Mouse (Mus musculus) lung, embryonic 16.5 days (tissue): Measurements from ENCODE around the gene Stx8. TPM values are rescaled to one million over a fixed set of nuclear protein-coding genes. Genes with fewer than 3 reads are reported as not detected.

Experiments used
- ATAC-seq: fragments of 200-750 bp; cut with Nextera tagmentation; 2 replicates; pipeline ENCODE4 v1.8.0; 2017; ENCODE audit warnings: low read depth, mild to moderate bottlenecking, moderate library complexity
- H3K27ac ChIP-seq: fragments of 300-500 bp; sonication (generic); 2 replicates; pipeline ENCODE4 v1.5.1; 2014; ENCODE audit warnings: mild to moderate bottlenecking, control low read depth, low read length
- H3K27me3 ChIP-seq: fragments of 300-500 bp; sonication (generic); 2 replicates; pipeline ENCODE4 v1.6.1; 2014; ENCODE audit warnings: low read depth, low read length, mixed read lengths; ENCODE audit not compliant: control insufficient read depth, insufficient read depth
- H3K36me3 ChIP-seq: fragments of 300-500 bp; sonication (generic); 2 replicates; pipeline ENCODE4 v1.6.1; 2014; ENCODE audit warnings: low read length; ENCODE audit not compliant: control insufficient read depth, insufficient read depth
- H3K4me1 ChIP-seq: fragments of 300-500 bp; sonication (generic); replicated peaks from 2 replicates; pipeline ENCODE4 v1.6.1; 2014; ENCODE audit warnings: low read length, mixed read lengths; ENCODE audit not compliant: control insufficient read depth, insufficient read depth
- H3K4me2 ChIP-seq: fragments of 300-500 bp; sonication (generic); 2 replicates; pipeline ENCODE4 v1.6.1; 2014; ENCODE audit warnings: low read depth, low read length, control low read depth
- H3K4me3 ChIP-seq: fragments of 300-500 bp; sonication (generic); 2 replicates; pipeline ENCODE4 v1.5.1; 2014; ENCODE audit warnings: mild to moderate bottlenecking, low read length, control low read depth
- H3K9ac ChIP-seq: fragments of 300-500 bp; sonication (generic); 2 replicates; pipeline ENCODE4 v1.6.1; 2014; ENCODE audit warnings: low read length, control low read depth
- H3K9me3 ChIP-seq: fragments of 300-500 bp; sonication (generic); 2 replicates; pipeline ENCODE4 v1.6.1; 2016; ENCODE audit warnings: low read length; ENCODE audit not compliant: control insufficient read depth
- WGBS: fragments of 180-500 bp; shearing (Covaris S2); extraction: QIAGEN DNeasy Blood & Tissue Kit; methylation state at CpG from one replicate; pipeline ENCODE4 v1.1.7; 2014; 5-methylcytosine and 5-hydroxymethylcytosine counted together
- polyA plus RNA-seq: library from polyadenylated mRNA; unstranded; fragments of >200 nt; fragmentation: Nextera tagmentation; extraction: Ambion mirVana; gene quantifications from 2 replicates; pipeline ENCODE4 v1.2.1, GENCODE M21; 2015

The Stx8 gene
- polyA plus RNA-seq, 1 experiment from 2014 or later: 64.7 TPM

GRCm38 (mm10) chr11:68026590-68026989, 60.6 kb downstream of the Stx8 start:
- no peak overlapping the region for H3K27ac ChIP-seq
- H3K27me3 ChIP-seq: no peaks in the 10 kb centered on the region
- no peak overlapping the region for H3K9ac ChIP-seq
- WGBS: 83% methylated on average over 5 of the region's 5 CpGs
- H3K4me2 ChIP-seq: no peak overlapping the region
- no peak for ATAC-seq
- peaks cover 18% of the 10 kb centered on the region for H3K4me1 ChIP-seq
- H3K4me3 ChIP-seq: no peak overlapping the region
- no peaks in the 10 kb centered on the region for H3K36me3 ChIP-seq
- no peaks in the 10 kb centered on the region for H3K9me3 ChIP-seq

DNA sequence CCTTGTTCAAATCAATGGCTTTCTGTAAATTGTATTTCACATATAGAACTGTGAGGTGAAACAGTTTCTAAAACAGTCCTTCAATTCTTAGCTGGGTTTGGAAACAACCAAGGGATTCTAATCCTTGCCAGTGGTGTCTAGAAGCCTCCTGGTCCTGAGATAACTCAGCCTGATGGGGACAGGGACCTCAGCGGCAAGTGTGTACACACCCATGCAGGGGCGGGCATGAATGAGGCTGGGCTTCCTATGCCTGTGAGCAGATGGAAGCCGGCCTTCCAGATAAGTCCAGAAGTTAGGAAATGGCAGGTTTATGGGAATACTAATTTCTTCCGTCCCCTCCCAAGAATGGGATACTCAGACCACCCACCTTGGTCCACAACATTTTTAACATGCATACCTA, 63.1 kb downstream of the Stx8 start:
- no peak for ATAC-seq
- Histone ChIP-seq H3K9ac (no peak overlapping the region), H3K4me3 (no peak overlapping the region), H3K4me2 (no peak overlapping the region), H3K9me3 (no peaks in the 10 kb centered on the region), H3K27ac (no peak overlapping the region), H3K36me3 (no peaks in the 10 kb centered on the region), H3K4me1 (peaks cover 3% of the 10 kb centered on the region), H3K27me3 (no peaks in the 10 kb centered on the region)
- WGBS: 51% methylated on average over 4 of the region's 4 CpGs

- WGBS: 50% methylated on average over 3 of the region's 3 CpGs
- H3K9ac ChIP-seq: no peak overlapping the region
- H3K27me3 ChIP-seq: no peaks in the 10 kb centered on the region
- no peak overlapping the region for H3K4me2 ChIP-seq
- no peak overlapping the region for H3K27ac ChIP-seq
- no peak overlapping the region for H3K4me3 ChIP-seq
- H3K9me3 ChIP-seq: no peaks in the 10 kb centered on the region
- ATAC-seq: no peak
- H3K4me1 ChIP-seq: peaks cover 2% of the 10 kb centered on the region; the same call in 1 of the 2 replicates
- no peaks in the 10 kb centered on the region for H3K36me3 ChIP-seq
Measured at GRCm38 (mm10) chr11:68029871-68030270, 63.9 kb downstream of the Stx8 start.

DNA sequence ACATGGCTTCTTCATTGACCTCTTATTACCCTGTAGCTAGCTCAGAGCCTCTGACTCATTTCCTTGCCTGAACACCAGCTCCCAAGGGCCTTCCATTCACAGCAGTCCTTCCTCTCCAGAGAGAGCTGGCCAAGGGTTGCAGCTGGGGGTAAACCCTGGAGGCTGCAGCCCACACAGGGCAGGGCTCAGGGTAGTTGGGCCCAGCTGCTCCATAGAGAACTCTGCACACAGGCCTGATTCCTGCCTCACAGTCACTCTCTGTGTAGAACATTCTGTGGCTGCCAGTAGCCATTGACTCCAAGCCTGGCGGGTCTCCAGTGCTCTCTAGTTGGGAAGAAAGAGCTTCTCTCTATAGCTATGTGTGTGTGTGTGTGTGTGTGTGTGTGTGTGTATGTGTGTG, 64.8 kb downstream of the Stx8 start:
- Histone ChIP-seq H3K4me2 (no peak overlapping the region), H3K27ac (no peak overlapping the region), H3K27me3 (no peaks in the 10 kb centered on the region), H3K9ac (no peak overlapping the region), H3K36me3 (no peaks in the 10 kb centered on the region), H3K9me3 (no peaks in the 10 kb centered on the region), H3K4me3 (no peak overlapping the region), H3K4me1 (peaks cover 2% of the 10 kb centered on the region; the same call in 1 of the 2 replicates)
- 90% methylated on average over 1 of the region's 1 CpGs for WGBS
- no peak for ATAC-seq

DNA sequence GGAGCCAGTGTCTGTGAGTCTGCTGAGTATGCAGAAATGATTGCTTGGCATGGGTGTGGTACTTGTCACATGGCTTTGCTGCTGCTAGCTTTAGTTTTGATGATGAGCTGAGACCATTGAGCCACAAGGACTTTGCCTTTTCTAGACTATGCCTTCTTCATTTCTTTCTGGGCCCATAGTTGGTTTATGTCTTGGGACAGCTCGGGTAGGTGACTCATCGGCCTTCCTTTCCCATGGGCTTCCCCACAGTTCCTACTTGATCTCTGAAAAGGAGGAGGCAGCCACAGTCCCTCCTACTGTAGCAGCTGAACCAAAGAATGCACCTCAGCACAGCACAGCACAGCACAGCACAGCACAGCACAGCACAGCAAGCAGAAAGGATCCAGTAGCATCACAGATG, 66.5 kb downstream of the Stx8 start:
- no peaks in the 10 kb centered on the region for H3K9me3 ChIP-seq
- no peaks in the 10 kb centered on the region for H3K27me3 ChIP-seq
- no peak for ATAC-seq
- peaks cover 13% of the 10 kb centered on the region for H3K4me1 ChIP-seq
- 69% methylated on average over 2 of the region's 2 CpGs for WGBS
- no peaks in the 10 kb centered on the region for H3K36me3 ChIP-seq
- no peak overlapping the region for H3K4me2 ChIP-seq
- H3K9ac ChIP-seq: no peak overlapping the region
- H3K4me3 ChIP-seq: no peak overlapping the region
- no peak overlapping the region for H3K27ac ChIP-seq

GRCm38 (mm10) chr11:68033331-68033926, 67.4 kb downstream of the Stx8 start:
- H3K9ac ChIP-seq: no peak overlapping the region
- no peaks in the 10 kb centered on the region for H3K27me3 ChIP-seq
- H3K4me2 ChIP-seq: no peak overlapping the region
- H3K4me3 ChIP-seq: no peak overlapping the region
- H3K9me3 ChIP-seq: no peaks in the 10 kb centered on the region
- no peaks in the 10 kb centered on the region for H3K36me3 ChIP-seq
- no peak overlapping the region for H3K27ac ChIP-seq
- H3K4me1 ChIP-seq: peaks cover 13% of the 10 kb centered on the region
- ATAC-seq: no peak
- 78% methylated on average over 11 of the region's 11 CpGs for WGBS

- H3K9me3 ChIP-seq: no peaks in the 10 kb centered on the region
- no peaks in the 10 kb centered on the region for H3K36me3 ChIP-seq
- H3K4me1 ChIP-seq: peaks cover 13% of the 10 kb centered on the region
- H3K4me2 ChIP-seq: no peak overlapping the region
- no peak for ATAC-seq
- 41% methylated on average over 5 of the region's 5 CpGs for WGBS
- no peak overlapping the region for H3K27ac ChIP-seq
- H3K9ac ChIP-seq: no peak overlapping the region
- no peak overlapping the region for H3K4me3 ChIP-seq
- no peaks in the 10 kb centered on the region for H3K27me3 ChIP-seq
Measured at GRCm38 (mm10) chr11:68034422-68034821, 68.4 kb downstream of the Stx8 start.

DNA sequence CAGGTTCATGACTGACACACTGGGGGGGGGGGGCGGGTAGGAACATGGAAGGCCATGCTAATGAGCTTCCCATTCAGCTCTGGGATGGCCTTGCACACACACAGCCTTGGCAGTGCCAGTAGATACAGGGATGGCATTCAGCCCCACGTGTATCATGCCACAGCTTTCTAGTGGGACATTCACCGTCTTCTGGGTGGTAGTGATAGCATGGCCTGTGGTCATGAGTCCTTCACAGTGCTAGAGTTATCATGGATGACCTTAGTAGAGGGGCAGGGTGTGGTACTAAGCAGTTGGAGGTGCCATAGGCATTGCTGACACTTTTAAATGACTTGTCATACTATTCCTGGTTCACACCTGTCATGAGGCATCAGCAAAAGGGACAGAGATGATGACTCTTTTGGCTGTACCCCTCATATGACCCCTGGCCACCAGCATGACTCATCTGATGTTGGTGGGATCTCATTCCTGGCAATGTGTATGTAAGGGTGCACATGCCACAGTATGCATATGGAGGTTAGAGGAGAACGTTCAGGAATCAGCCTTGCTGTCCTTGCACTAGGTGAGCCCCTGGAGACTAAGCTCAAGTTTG, 69.4 kb downstream of the Stx8 start:
- no peak for ATAC-seq
- no peaks in the 10 kb centered on the region for H3K27me3 ChIP-seq
- no peak overlapping the region for H3K27ac ChIP-seq
- H3K4me3 ChIP-seq: no peak overlapping the region
- H3K36me3 ChIP-seq: no peaks in the 10 kb centered on the region
- WGBS: 78% methylated on average over 4 of the region's 4 CpGs
- no peaks in the 10 kb centered on the region for H3K9me3 ChIP-seq
- no peak overlapping the region for H3K4me2 ChIP-seq
- H3K9ac ChIP-seq: no peak overlapping the region
- peaks cover 13% of the 10 kb centered on the region for H3K4me1 ChIP-seq

- Histone ChIP-seq H3K4me2 (no peak overlapping the region), H3K4me3 (no peak overlapping the region), H3K27ac (peak overlapping the region; percentile 34), H3K9me3 (no peaks in the 10 kb centered on the region), H3K36me3 (no peaks in the 10 kb centered on the region), H3K4me1 (peaks cover 13% of the 10 kb centered on the region), H3K27me3 (no peaks in the 10 kb centered on the region), H3K9ac (no peak overlapping the region)
- 56% methylated on average over 20 of the region's 20 CpGs for WGBS
- 0 out of 2 replicates have a peak, but pooled peaks have one; percentile 34 for ATAC-seq
Measured at GRCm38 (mm10) chr11:68036133-68036959, 70.4 kb downstream of the Stx8 start.
